Mouse (Mus musculus) limb, embryonic 10.5 days (tissue): ENCODE results near the gene Exog. TPM values are rescaled to one million over a fixed set of nuclear protein-coding genes. Genes with fewer than 3 reads are reported as not detected.

Source experiments
- polyA plus RNA-seq: library from polyadenylated mRNA; unstranded; fragments of >200 nt; fragmentation: Nextera tagmentation; extraction: Ambion mirVana; gene quantifications from 2 replicates; pipeline ENCODE4 v1.2.1, GENCODE M21; 2016

The Exog gene
- polyA plus RNA-seq, 1 experiment from 2014 or later = 44.6 TPM

Other genes starting within 250 kb of the Exog start
- gene Slc22a13, start 235.8 kb upstream of the Exog start, polyA plus RNA-seq = not detected in 2 replicates
- gene Oxsr1, start 122.5 kb upstream of the Exog start, polyA plus RNA-seq = 11.9 and 12.1 TPM in 2 replicates
- gene Acaa1a, start 105.3 kb upstream of the Exog start, polyA plus RNA-seq = 71.6 and 78.2 TPM in 2 replicates
- 7.6 and 9.2 TPM in 2 replicates for gene Myd88, start 103.5 kb upstream of the Exog start, polyA plus RNA-seq
- gene Xylb, start 87.6 kb upstream of the Exog start, polyA plus RNA-seq = 11.4 and 12.8 TPM in 2 replicates
- gene Slc22a14, start 79.4 kb upstream of the Exog start, polyA plus RNA-seq = not detected in 2 replicates
- 74.7 and 92.6 TPM in 2 replicates for gene Acvr2b, start 42.8 kb upstream of the Exog start, polyA plus RNA-seq
- 0.10 and 0.13 TPM in 2 replicates for gene Scn5a, start 134.1 kb downstream of the Exog start, polyA plus RNA-seq